Mouse (Mus musculus) intestine, embryonic 14.5 days (tissue): ENCODE data around the gene Meis2. TPM values are rescaled to one million over a fixed set of nuclear protein-coding genes. Genes with fewer than 3 reads are reported as not detected.

Experiments
- ATAC-seq: fragments of 200-750 bp; cut with Nextera tagmentation; replicated peaks from 2 replicates; pipeline ENCODE4 v1.8.0; 2017; ENCODE audit warnings: low read depth, moderate number of reproducible peaks, moderate TSS enrichment, moderate library complexity; ENCODE audit not compliant: low FRiP score, low TSS enrichment
- DNase-seq: peaks from one replicate; pipeline ENCODE4 v3.0.0-alpha.2; 2018; ENCODE audit warnings: low spot score
- H3K27ac ChIP-seq: fragments of 300-500 bp; sonication (generic); 2 replicates; pipeline ENCODE4 v1.5.1; 2014; ENCODE audit warnings: low read depth, mild to moderate bottlenecking, control low read depth
- H3K27me3 ChIP-seq: fragments of 300-500 bp; sonication (generic); replicated peaks from 2 replicates; pipeline ENCODE4 v1.6.1; 2014; ENCODE audit warnings: low read length, control low read depth; ENCODE audit not compliant: control insufficient read depth, insufficient read depth
- H3K36me3 ChIP-seq: fragments of 300-500 bp; sonication (generic); 2 replicates; pipeline ENCODE4 v1.6.1; 2014; ENCODE audit warnings: low read length, control low read depth; ENCODE audit not compliant: control insufficient read depth, insufficient read depth
- H3K4me1 ChIP-seq: fragments of 300-500 bp; sonication (generic); replicated peaks from 2 replicates; pipeline ENCODE4 v1.6.1; 2014; ENCODE audit warnings: low read length, control low read depth, mixed read lengths; ENCODE audit not compliant: control insufficient read depth, insufficient read depth
- H3K4me2 ChIP-seq: fragments of 300-500 bp; sonication (generic); 2 replicates; pipeline ENCODE4 v1.6.1; 2014; ENCODE audit warnings: low read length
- H3K4me3 ChIP-seq: fragments of 300-500 bp; sonication (generic); 2 replicates; pipeline ENCODE4 v1.5.1; 2014; ENCODE audit warnings: low read depth, low read length, control low read depth, mixed read lengths
- H3K9ac ChIP-seq: fragments of 300-500 bp; sonication (generic); 2 replicates; pipeline ENCODE4 v1.6.1; 2014; ENCODE audit warnings: mild to moderate bottlenecking, low read length
- H3K9me3 ChIP-seq: fragments of 300-500 bp; sonication (generic); 2 replicates; pipeline ENCODE4 v1.6.1; 2016; ENCODE audit warnings: low read length, control low read depth; ENCODE audit not compliant: control insufficient read depth
- WGBS: fragments of 180-500 bp; shearing (Covaris S2); extraction: QIAGEN DNeasy Blood & Tissue Kit; methylation state at CpG from one replicate; pipeline ENCODE4 v1.1.7; 2014; 5-methylcytosine and 5-hydroxymethylcytosine counted together
- polyA plus RNA-seq: library from polyadenylated mRNA; unstranded; fragments of >200 nt; fragmentation: Nextera tagmentation; extraction: Ambion mirVana; gene quantifications from 2 replicates; pipeline ENCODE4 v1.2.1, GENCODE M21; 2014

Meis2 gene
- polyA plus RNA-seq, 1 experiment from 2014 or later, result 67.3 TPM

- Histone ChIP-seq H3K4me3 (no peak overlapping the region), H3K27ac (no peak overlapping the region), H3K27me3 (no peaks in the 10 kb centered on the region), H3K4me2 (no peak overlapping the region), H3K9me3 (no peaks in the 10 kb centered on the region), H3K36me3 (peaks cover 6% of the 10 kb centered on the region; the same call in 1 of the 2 replicates), H3K4me1 (peaks cover 9% of the 10 kb centered on the region; the same call in 1 of the 2 replicates), H3K9ac (no peak overlapping the region)
- no peak for ATAC-seq
- no peak for DNase-seq
- 18% methylated on average over 2 of the region's 2 CpGs for WGBS
Measured at GRCm38 (mm10) chr2:115897001-115897400, 168.6 kb downstream of the Meis2 start.

GRCm38 (mm10) chr2:115895717-115896116, 169.9 kb downstream of the Meis2 start:
- Histone ChIP-seq H3K27ac (no peak overlapping the region), H3K9ac (no peak overlapping the region), H3K27me3 (no peaks in the 10 kb centered on the region), H3K4me1 (peaks cover 9% of the 10 kb centered on the region; the same call in 1 of the 2 replicates), H3K36me3 (peaks cover 6% of the 10 kb centered on the region; the same call in 1 of the 2 replicates), H3K4me3 (no peak overlapping the region), H3K4me2 (no peak overlapping the region), H3K9me3 (no peaks in the 10 kb centered on the region)
- 88% methylated on average over 3 of the region's 3 CpGs for WGBS
- DNase-seq (no peak), ATAC-seq (no peak)

- Histone ChIP-seq H3K9ac (no peak overlapping the region), H3K27ac (no peak overlapping the region), H3K36me3 (peaks cover 6% of the 10 kb centered on the region; the same call in 1 of the 2 replicates), H3K4me1 (peaks cover 9% of the 10 kb centered on the region; the same call in 1 of the 2 replicates), H3K9me3 (no peaks in the 10 kb centered on the region), H3K4me3 (no peak overlapping the region), H3K4me2 (no peak overlapping the region), H3K27me3 (no peaks in the 10 kb centered on the region)
- WGBS, result 40% methylated on average over 2 of the region's 2 CpGs
- no peak for ATAC-seq
- no peak for DNase-seq
Measured at GRCm38 (mm10) chr2:115895256-115895655, 170.4 kb downstream of the Meis2 start.

- H3K27me3 ChIP-seq, result no peaks in the 10 kb centered on the region
- no peak overlapping the region for H3K4me3 ChIP-seq
- peaks cover 9% of the 10 kb centered on the region; the same call in 1 of the 2 replicates for H3K4me1 ChIP-seq
- no peak overlapping the region for H3K4me2 ChIP-seq
- H3K27ac ChIP-seq, result no peak overlapping the region
- H3K9me3 ChIP-seq, result no peaks in the 10 kb centered on the region
- 72% methylated on average over 6 of the region's 6 CpGs for WGBS
- ATAC-seq (no peak), DNase-seq (no peak)
- H3K36me3 ChIP-seq, result peaks cover 6% of the 10 kb centered on the region; the same call in 1 of the 2 replicates
- H3K9ac ChIP-seq, result no peak overlapping the region
Measured at GRCm38 (mm10) chr2:115893113-115893512, 172.5 kb downstream of the Meis2 start.

GRCm38 (mm10) chr2:115890715-115891114, 174.9 kb downstream of the Meis2 start:
- H3K36me3 ChIP-seq, result peaks cover 6% of the 10 kb centered on the region; the same call in 1 of the 2 replicates
- H3K9me3 ChIP-seq, result no peaks in the 10 kb centered on the region
- 0 out of 2 replicates have a peak, but pooled peaks cover under 1% of the 10 kb centered on the region for H3K4me1 ChIP-seq
- H3K9ac ChIP-seq, result no peak overlapping the region
- no peak for DNase-seq
- H3K27ac ChIP-seq, result no peak overlapping the region
- ATAC-seq, result no peak
- no peak overlapping the region for H3K4me3 ChIP-seq
- 30% methylated on average over 2 of the region's 2 CpGs for WGBS
- H3K27me3 ChIP-seq, result no peaks in the 10 kb centered on the region
- no peak overlapping the region for H3K4me2 ChIP-seq

- Histone ChIP-seq H3K4me3 (no peak overlapping the region), H3K27ac (no peak overlapping the region), H3K9me3 (no peaks in the 10 kb centered on the region), H3K4me1 (no peaks in the 10 kb centered on the region), H3K27me3 (no peaks in the 10 kb centered on the region), H3K4me2 (no peak overlapping the region), H3K36me3 (peaks cover 6% of the 10 kb centered on the region; the same call in 1 of the 2 replicates), H3K9ac (no peak overlapping the region)
- ATAC-seq (no peak), DNase-seq (no peak)
- 86% methylated on average over 3 of the region's 3 CpGs for WGBS
Measured at GRCm38 (mm10) chr2:115890030-115890429, 175.6 kb downstream of the Meis2 start.

GRCm38 (mm10) chr2:115889212-115889611, 176.4 kb downstream of the Meis2 start:
- H3K9ac ChIP-seq, result no peak overlapping the region
- 94% methylated on average over 4 of the region's 4 CpGs for WGBS
- DNase-seq (no peak), ATAC-seq (no peak)
- no peak overlapping the region for H3K4me2 ChIP-seq
- no peaks in the 10 kb centered on the region for H3K4me1 ChIP-seq
- no peaks in the 10 kb centered on the region for H3K27me3 ChIP-seq
- H3K27ac ChIP-seq, result no peak overlapping the region
- H3K9me3 ChIP-seq, result no peaks in the 10 kb centered on the region
- H3K36me3 ChIP-seq, result peaks cover 6% of the 10 kb centered on the region; the same call in 1 of the 2 replicates
- H3K4me3 ChIP-seq, result no peak overlapping the region

- H3K36me3 ChIP-seq, result no peaks in the 10 kb centered on the region
- 53% methylated on average over 5 of the region's 5 CpGs for WGBS
Measured at GRCm38 (mm10) chr2:115888336-115889077, 177.1 kb downstream of the Meis2 start.

GRCm38 (mm10) chr2:115887631-115888030, 178.0 kb downstream of the Meis2 start:
- H3K36me3 ChIP-seq, result no peaks in the 10 kb centered on the region
- DNase-seq (no peak), ATAC-seq (no peak)
- 48% methylated on average over 1 of the region's 1 CpGs for WGBS
- H3K9me3 ChIP-seq, result no peaks in the 10 kb centered on the region
- no peak overlapping the region for H3K4me2 ChIP-seq
- no peaks in the 10 kb centered on the region for H3K27me3 ChIP-seq
- H3K27ac ChIP-seq, result no peak overlapping the region
- no peak overlapping the region for H3K9ac ChIP-seq
- H3K4me3 ChIP-seq, result no peak overlapping the region
- no peaks in the 10 kb centered on the region for H3K4me1 ChIP-seq

More at GRCm38 (mm10) chr2:115888336-115889077, 177.1 kb downstream of the Meis2 start:
- no peak overlapping the region for H3K27ac ChIP-seq
- DNase-seq, result no peak
- H3K9ac ChIP-seq, result no peak overlapping the region
- ATAC-seq, result no peak
- H3K4me2 ChIP-seq, result no peak overlapping the region
- no peaks in the 10 kb centered on the region for H3K9me3 ChIP-seq
- H3K4me3 ChIP-seq, result no peak overlapping the region
- no peaks in the 10 kb centered on the region for H3K4me1 ChIP-seq
- no peaks in the 10 kb centered on the region for H3K27me3 ChIP-seq
